Mouse (Mus musculus): ENCODE measurements at regions not wholly inside any gene's neighbourhood (a gene's known extent, or its start where the extent isn't known, plus 50 kb on each side); places are given as distances from the start of the nearest gene placed in this dataset.

GRCm38 (mm10) chr17:93260366-93261205 lies 61.8 kb downstream of the Adcyap1 start:
- no peak for DNase-seq (ENCODE audit: low spot score in 2 of 2)

- no peak for DNase-seq (ENCODE audit: low spot score in 2 of 2)
Measured at GRCm38 (mm10) chr17:93261206-93261504, 62.3 kb downstream of the Adcyap1 start.

- DNase-seq (ENCODE audit: low spot score in 2 of 2): no peak
Measured at GRCm38 (mm10) chr17:93306121-93306520, 107.3 kb downstream of the Adcyap1 start.

- DNase-seq (ENCODE audit: low spot score in 2 of 2): no peak
Measured at GRCm38 (mm10) chr17:93312139-93312538, 113.3 kb downstream of the Adcyap1 start.

GRCm38 (mm10) chr17:93312640-93313309 lies 114.0 kb downstream of the Adcyap1 start:
- DNase-seq (ENCODE audit: low spot score in 2 of 2): no peak

- no peak for DNase-seq (ENCODE audit: low spot score in 2 of 2)
Measured at GRCm38 (mm10) chr17:93313310-93313688, 114.5 kb downstream of the Adcyap1 start.

- no peak for DNase-seq (ENCODE audit: low spot score in 2 of 2)
Measured at GRCm38 (mm10) chr17:93314144-93314543, 115.3 kb downstream of the Adcyap1 start.

- no peak for DNase-seq (ENCODE audit: low spot score in 2 of 2)
Measured at GRCm38 (mm10) chr17:93321482-93321881, 122.7 kb downstream of the Adcyap1 start.

- no peak for DNase-seq (ENCODE audit: low spot score in 2 of 2)
Measured at GRCm38 (mm10) chr17:93337576-93337975, 138.8 kb downstream of the Adcyap1 start.

- DNase-seq (ENCODE audit: low spot score in 2 of 2): no peak
Measured at GRCm38 (mm10) chr17:93355238-93355637, 156.4 kb downstream of the Adcyap1 start.

GRCm38 (mm10) chr17:93362926-93363325 lies 164.1 kb downstream of the Adcyap1 start:
- peak in 1 of 2 experiments; percentile 44 for DNase-seq (ENCODE audit: low spot score in 2 of 2)

- no peak for DNase-seq (ENCODE audit: low spot score in 2 of 2)
Measured at GRCm38 (mm10) chr17:93377453-93378091, 178.8 kb downstream of the Adcyap1 start.

GRCm38 (mm10) chr17:93379789-93380398 lies 181.1 kb downstream of the Adcyap1 start:
- DNase-seq (ENCODE audit: low spot score in 2 of 2): no peak

- no peak for DNase-seq (ENCODE audit: low spot score in 2 of 2)
Measured at GRCm38 (mm10) chr17:93390256-93390655, 191.4 kb downstream of the Adcyap1 start.

- DNase-seq (ENCODE audit: low spot score in 2 of 2): peak; percentile 3
Measured at GRCm38 (mm10) chr17:93409329-93409728, 210.5 kb downstream of the Adcyap1 start.

Data from layer of hippocampus, postnatal 14 days (tissue).